Mouse (Mus musculus): Measurements from ENCODE around the gene Tnrc18. TPM values are rescaled to one million over a fixed set of nuclear protein-coding genes. Genes with fewer than 3 reads are reported as not detected.

Tnrc18 gene
- polyA plus RNA-seq, 1 experiment from 2014 or later = 47.4 TPM

GRCm38 (mm10) chr5:142694627-142695340 is 122.7 kb downstream of the Tnrc18 start:
- ATAC-seq (ENCODE audit: low FRiP score, low TSS enrichment) (no peak), DNase-seq (peak; percentile 51)
- no peak overlapping the region for H3K4me3 ChIP-seq (replicated peaks; ENCODE audit: low read depth, low read length)
- no peaks in the 10 kb centered on the region for H3K27me3 ChIP-seq (ENCODE audit: control insufficient read depth, insufficient read depth, low read length)
- H3K4me1 ChIP-seq (ENCODE audit: control insufficient read depth, insufficient read depth, low read length) = peaks cover 17% of the 10 kb centered on the region
- H3K9me3 ChIP-seq (ENCODE audit: control insufficient read depth, low read length) = no peaks in the 10 kb centered on the region
- no peak overlapping the region for H3K9ac ChIP-seq (replicated peaks; ENCODE audit: low read length)
- H3K36me3 ChIP-seq (ENCODE audit: control insufficient read depth, insufficient read depth, low read length) = no peaks in the 10 kb centered on the region
- H3K27ac ChIP-seq (replicated peaks; ENCODE audit: low read depth, low read length) = 0 out of 2 replicates have a peak overlapping the region, but pooled peaks have one; percentile 26
- 14% methylated on average over 12 of the region's 12 CpGs for WGBS
- no peak overlapping the region for H3K4me2 ChIP-seq (ENCODE audit: low read length)

GRCm38 (mm10) chr5:142693738-142694430 is 123.6 kb downstream of the Tnrc18 start:
- peaks cover 23% of the 10 kb centered on the region for H3K4me1 ChIP-seq (ENCODE audit: control insufficient read depth, insufficient read depth, low read length)
- H3K27me3 ChIP-seq (ENCODE audit: control insufficient read depth, insufficient read depth, low read length) = no peaks in the 10 kb centered on the region
- H3K9ac ChIP-seq (replicated peaks; ENCODE audit: low read length) = no peak overlapping the region
- peak; percentile 66 for DNase-seq
- H3K4me3 ChIP-seq (replicated peaks; ENCODE audit: low read depth, low read length) = no peak overlapping the region
- H3K36me3 ChIP-seq (ENCODE audit: control insufficient read depth, insufficient read depth, low read length) = no peaks in the 10 kb centered on the region
- H3K27ac ChIP-seq (replicated peaks; ENCODE audit: low read depth, low read length) = peak overlapping the region; percentile 63; the same call in 1 of the 2 replicates
- ATAC-seq (ENCODE audit: low FRiP score, low TSS enrichment) = no peak; the same call in 1 of the 2 replicates
- 45% methylated on average over 8 of the region's 8 CpGs for WGBS
- no peaks in the 10 kb centered on the region for H3K9me3 ChIP-seq (ENCODE audit: control insufficient read depth, low read length)
- no peak overlapping the region for H3K4me2 ChIP-seq (ENCODE audit: low read length)

- ATAC-seq (ENCODE audit: low FRiP score, low TSS enrichment) = no peak
- Histone ChIP-seq H3K9ac (replicated peaks; ENCODE audit: low read length) (no peak overlapping the region), H3K27me3 (ENCODE audit: control insufficient read depth, insufficient read depth, low read length) (no peaks in the 10 kb centered on the region), H3K27ac (replicated peaks; ENCODE audit: low read depth, low read length) (peak overlapping the region; percentile 63; the same call in 1 of the 2 replicates), H3K9me3 (ENCODE audit: control insufficient read depth, low read length) (no peaks in the 10 kb centered on the region), H3K36me3 (ENCODE audit: control insufficient read depth, insufficient read depth, low read length) (no peaks in the 10 kb centered on the region), H3K4me1 (ENCODE audit: control insufficient read depth, insufficient read depth, low read length) (peaks cover 23% of the 10 kb centered on the region), H3K4me3 (replicated peaks; ENCODE audit: low read depth, low read length) (no peak overlapping the region), H3K4me2 (ENCODE audit: low read length) (no peak overlapping the region)
- peak; percentile 58 for DNase-seq
- WGBS = 58% methylated on average over 12 of the region's 12 CpGs
Measured at GRCm38 (mm10) chr5:142692971-142693737, 124.3 kb downstream of the Tnrc18 start.

- peaks cover 23% of the 10 kb centered on the region for H3K4me1 ChIP-seq (ENCODE audit: control insufficient read depth, insufficient read depth, low read length)
- no peak within 1 kb of the TSS for H3K9ac ChIP-seq (replicated peaks; ENCODE audit: low read length)
- no peak for ATAC-seq (ENCODE audit: low FRiP score, low TSS enrichment)
- peak; percentile 37 for DNase-seq
- H3K36me3 ChIP-seq (ENCODE audit: control insufficient read depth, insufficient read depth, low read length) = no peaks in the 10 kb centered on the region
- 66% methylated on average over 14 of the region's 14 CpGs for WGBS
- no peak within 1 kb of the TSS for H3K4me2 ChIP-seq (ENCODE audit: low read length)
- no peaks in the 10 kb centered on the region for H3K9me3 ChIP-seq (ENCODE audit: control insufficient read depth, low read length)
- H3K27me3 ChIP-seq (ENCODE audit: control insufficient read depth, insufficient read depth, low read length) = no peaks in the 10 kb centered on the region
- H3K27ac ChIP-seq (replicated peaks; ENCODE audit: low read depth, low read length) = peak within 1 kb of the TSS; percentile 63; the same call in 1 of the 2 replicates
- no peak within 1 kb of the TSS for H3K4me3 ChIP-seq (replicated peaks; ENCODE audit: low read depth, low read length)
Measured at GRCm38 (mm10) chr5:142692248-142692647, 125.2 kb downstream of the Tnrc18 start, which contains the start of gene Slc29a4. Gene Slc29a4 (plus strand): TSS chr5:142692512.

- DNase-seq (no peak), ATAC-seq (ENCODE audit: low FRiP score, low TSS enrichment) (no peak)
- no peaks in the 10 kb centered on the region for H3K9me3 ChIP-seq (ENCODE audit: control insufficient read depth, low read length)
- peaks cover 23% of the 10 kb centered on the region for H3K4me1 ChIP-seq (ENCODE audit: control insufficient read depth, insufficient read depth, low read length)
- H3K27ac ChIP-seq (replicated peaks; ENCODE audit: low read depth, low read length) = no peak overlapping the region
- 81% methylated on average over 3 of the region's 3 CpGs for WGBS
- no peaks in the 10 kb centered on the region for H3K27me3 ChIP-seq (ENCODE audit: control insufficient read depth, insufficient read depth, low read length)
- no peak overlapping the region for H3K4me2 ChIP-seq (ENCODE audit: low read length)
- H3K36me3 ChIP-seq (ENCODE audit: control insufficient read depth, insufficient read depth, low read length) = no peaks in the 10 kb centered on the region
- no peak overlapping the region for H3K4me3 ChIP-seq (replicated peaks; ENCODE audit: low read depth, low read length)
- H3K9ac ChIP-seq (replicated peaks; ENCODE audit: low read length) = no peak overlapping the region
Measured at GRCm38 (mm10) chr5:142690343-142690742, 127.1 kb downstream of the Tnrc18 start.

GRCm38 (mm10) chr5:142688866-142689265 is 128.6 kb downstream of the Tnrc18 start:
- Histone ChIP-seq H3K4me2 (ENCODE audit: low read length) (no peak overlapping the region), H3K4me3 (replicated peaks; ENCODE audit: low read depth, low read length) (no peak overlapping the region), H3K27ac (replicated peaks; ENCODE audit: low read depth, low read length) (0 out of 2 replicates have a peak overlapping the region, but pooled peaks have one; percentile 3), H3K9ac (replicated peaks; ENCODE audit: low read length) (no peak overlapping the region), H3K36me3 (ENCODE audit: control insufficient read depth, insufficient read depth, low read length) (no peaks in the 10 kb centered on the region), H3K4me1 (ENCODE audit: control insufficient read depth, insufficient read depth, low read length) (peaks cover 15% of the 10 kb centered on the region), H3K27me3 (ENCODE audit: control insufficient read depth, insufficient read depth, low read length) (no peaks in the 10 kb centered on the region), H3K9me3 (ENCODE audit: control insufficient read depth, low read length) (no peaks in the 10 kb centered on the region)
- 14% methylated on average over 6 of the region's 6 CpGs for WGBS
- peak; percentile 61 for DNase-seq
- ATAC-seq (ENCODE audit: low FRiP score, low TSS enrichment) = no peak

GRCm38 (mm10) chr5:142682529-142682928 is 134.9 kb downstream of the Tnrc18 start:
- Histone ChIP-seq H3K9me3 (ENCODE audit: control insufficient read depth, low read length) (no peaks in the 10 kb centered on the region), H3K4me1 (ENCODE audit: control insufficient read depth, insufficient read depth, low read length) (no peaks in the 10 kb centered on the region), H3K27me3 (ENCODE audit: control insufficient read depth, insufficient read depth, low read length) (no peaks in the 10 kb centered on the region), H3K4me3 (replicated peaks; ENCODE audit: low read depth, low read length) (no peak overlapping the region), H3K27ac (replicated peaks; ENCODE audit: low read depth, low read length) (no peak overlapping the region), H3K9ac (replicated peaks; ENCODE audit: low read length) (no peak overlapping the region), H3K4me2 (ENCODE audit: low read length) (no peak overlapping the region), H3K36me3 (ENCODE audit: control insufficient read depth, insufficient read depth, low read length) (no peaks in the 10 kb centered on the region)
- ATAC-seq (ENCODE audit: low FRiP score, low TSS enrichment) = no peak
- WGBS = 90% methylated on average over 5 of the region's 5 CpGs
- no peak for DNase-seq

- H3K9ac ChIP-seq (replicated peaks; ENCODE audit: low read length) = no peak overlapping the region
- no peaks in the 10 kb centered on the region for H3K4me1 ChIP-seq (ENCODE audit: control insufficient read depth, insufficient read depth, low read length)
- no peak overlapping the region for H3K27ac ChIP-seq (replicated peaks; ENCODE audit: low read depth, low read length)
- ATAC-seq (ENCODE audit: low FRiP score, low TSS enrichment) = no peak
- no peaks in the 10 kb centered on the region for H3K9me3 ChIP-seq (ENCODE audit: control insufficient read depth, low read length)
- no peaks in the 10 kb centered on the region for H3K36me3 ChIP-seq (ENCODE audit: control insufficient read depth, insufficient read depth, low read length)
- H3K4me2 ChIP-seq (ENCODE audit: low read length) = no peak overlapping the region
- 87% methylated on average over 3 of the region's 3 CpGs for WGBS
- no peak overlapping the region for H3K4me3 ChIP-seq (replicated peaks; ENCODE audit: low read depth, low read length)
- H3K27me3 ChIP-seq (ENCODE audit: control insufficient read depth, insufficient read depth, low read length) = no peaks in the 10 kb centered on the region
- DNase-seq = no peak
Measured at GRCm38 (mm10) chr5:142681911-142682310, 135.6 kb downstream of the Tnrc18 start.
